Mouse (Mus musculus): ENCODE data around the gene Mthfsd. TPM values are rescaled to one million over a fixed set of nuclear protein-coding genes. Genes with fewer than 3 reads are reported as not detected.

Mthfsd gene
- polyA plus RNA-seq, 1 experiment from 2014 or later: 33.0 TPM

GRCm38 (mm10) chr8:121075936-121076335 lies 32.3 kb downstream of the Mthfsd start:
- no peak for TF ChIP-seq CTCF (IDR thresholded peaks at IDR 0.05; ENCODE audit: low read depth)
- TF ChIP-seq EP300 (optimal IDR thresholded peaks at IDR 0.05): no peak
- peaks cover 3% of the 10 kb centered on the region; the same call in 1 of the 2 replicates for H3K4me1 ChIP-seq (replicated peaks; ENCODE audit: control insufficient read depth, insufficient read depth)
- 12% methylated on average over 13 of the region's 13 CpGs for WGBS
- H3K9me3 ChIP-seq (ENCODE audit: control insufficient read depth, low read length): no peaks in the 10 kb centered on the region
- peak overlapping the region; percentile 21 for H3K4me3 ChIP-seq (ENCODE audit: low read depth, low read length)
- peak overlapping the region; percentile 64 for H3K4me2 ChIP-seq (replicated peaks; ENCODE audit: low read depth)
- H3K36me3 ChIP-seq (ENCODE audit: control insufficient read depth, insufficient read depth, low read length): no peaks in the 10 kb centered on the region
- ATAC-seq (ENCODE audit: low FRiP score, low TSS enrichment) (no peak), DNase-seq (ENCODE audit: low spot score) (peak; percentile 32)
- peaks cover 4% of the 10 kb centered on the region; the same call in 1 of the 2 replicates for H3K27me3 ChIP-seq (ENCODE audit: control insufficient read depth, insufficient read depth, low read length)
- H3K9ac ChIP-seq (ENCODE audit: low read length): peak overlapping the region; percentile 55; the same call in 1 of the 2 replicates
- H3K27ac ChIP-seq (replicated peaks): peak overlapping the region; percentile 83

GRCm38 (mm10) chr8:121074848-121075145 lies 33.4 kb downstream of the Mthfsd start:
- Histone ChIP-seq H3K27me3 (ENCODE audit: control insufficient read depth, insufficient read depth, low read length) (peaks cover 4% of the 10 kb centered on the region; the same call in 1 of the 2 replicates), H3K36me3 (ENCODE audit: control insufficient read depth, insufficient read depth, low read length) (no peaks in the 10 kb centered on the region), H3K4me1 (replicated peaks; ENCODE audit: control insufficient read depth, insufficient read depth) (peaks cover 3% of the 10 kb centered on the region; the same call in 1 of the 2 replicates), H3K9ac (ENCODE audit: low read length) (peak overlapping the region; percentile 76), H3K4me2 (replicated peaks; ENCODE audit: low read depth) (peak overlapping the region; percentile 64), H3K27ac (replicated peaks) (peak overlapping the region; percentile 89), H3K9me3 (ENCODE audit: control insufficient read depth, low read length) (no peaks in the 10 kb centered on the region), H3K4me3 (ENCODE audit: low read depth, low read length) (peak overlapping the region; percentile 41)
- DNase-seq (ENCODE audit: low spot score) (no peak), ATAC-seq (ENCODE audit: low FRiP score, low TSS enrichment) (no peak)
- TF ChIP-seq CTCF (IDR thresholded peaks at IDR 0.05; ENCODE audit: low read depth) (no peak), EP300 (optimal IDR thresholded peaks at IDR 0.05) (no peak)
- 6% methylated on average over 10 of the region's 10 CpGs for WGBS

- ATAC-seq (ENCODE audit: low FRiP score, low TSS enrichment): no peak
- H3K27me3 ChIP-seq (ENCODE audit: control insufficient read depth, insufficient read depth, low read length): peaks cover 4% of the 10 kb centered on the region; the same call in 1 of the 2 replicates
Observed at GRCm38 (mm10) chr8:121074108-121074847, 33.9 kb downstream of the Mthfsd start.

GRCm38 (mm10) chr8:121073174-121074107 lies 34.8 kb downstream of the Mthfsd start:
- Histone ChIP-seq H3K9me3 (ENCODE audit: control insufficient read depth, low read length) (no peaks in the 10 kb centered on the region), H3K36me3 (ENCODE audit: control insufficient read depth, insufficient read depth, low read length) (no peaks in the 10 kb centered on the region), H3K9ac (ENCODE audit: low read length) (peak overlapping the region; percentile 76), H3K27ac (replicated peaks) (peak overlapping the region; percentile 89), H3K4me1 (replicated peaks; ENCODE audit: control insufficient read depth, insufficient read depth) (peaks cover 3% of the 10 kb centered on the region; the same call in 1 of the 2 replicates), H3K4me2 (replicated peaks; ENCODE audit: low read depth) (peak overlapping the region; percentile 64), H3K4me3 (ENCODE audit: low read depth, low read length) (peak overlapping the region; percentile 41), H3K27me3 (ENCODE audit: control insufficient read depth, insufficient read depth, low read length) (peaks cover 4% of the 10 kb centered on the region; the same call in 1 of the 2 replicates)
- 3% methylated on average over 48 of the region's 48 CpGs for WGBS
- TF ChIP-seq EP300 (optimal IDR thresholded peaks at IDR 0.05) (no peak), CTCF (IDR thresholded peaks at IDR 0.05; ENCODE audit: low read depth) (no peak)
- ATAC-seq (ENCODE audit: low FRiP score, low TSS enrichment) (peak; percentile 25; the same call in 1 of the 2 replicates), DNase-seq (ENCODE audit: low spot score) (no peak)

More at GRCm38 (mm10) chr8:121074108-121074847, 33.9 kb downstream of the Mthfsd start:
- no peaks in the 10 kb centered on the region for H3K9me3 ChIP-seq (ENCODE audit: control insufficient read depth, low read length)
- peak overlapping the region; percentile 41 for H3K4me3 ChIP-seq (ENCODE audit: low read depth, low read length)
- 10% methylated on average over 15 of the region's 15 CpGs for WGBS
- H3K36me3 ChIP-seq (ENCODE audit: control insufficient read depth, insufficient read depth, low read length): no peaks in the 10 kb centered on the region
- H3K9ac ChIP-seq (ENCODE audit: low read length): peak overlapping the region; percentile 76
- no peak for DNase-seq (ENCODE audit: low spot score)
- no peak for TF ChIP-seq EP300 (optimal IDR thresholded peaks at IDR 0.05)
- no peak for TF ChIP-seq CTCF (IDR thresholded peaks at IDR 0.05; ENCODE audit: low read depth)
- H3K4me1 ChIP-seq (replicated peaks; ENCODE audit: control insufficient read depth, insufficient read depth): peaks cover 3% of the 10 kb centered on the region; the same call in 1 of the 2 replicates
- H3K4me2 ChIP-seq (replicated peaks; ENCODE audit: low read depth): peak overlapping the region; percentile 64
- H3K27ac ChIP-seq (replicated peaks): peak overlapping the region; percentile 89

- TF ChIP-seq CTCF (IDR thresholded peaks at IDR 0.05; ENCODE audit: low read depth): no peak
- no peak for TF ChIP-seq EP300 (optimal IDR thresholded peaks at IDR 0.05)
- peak overlapping the region; percentile 64 for H3K4me2 ChIP-seq (replicated peaks; ENCODE audit: low read depth)
- peak overlapping the region; percentile 76 for H3K9ac ChIP-seq (ENCODE audit: low read length)
- 29% methylated on average over 11 of the region's 11 CpGs for WGBS
- ATAC-seq (ENCODE audit: low FRiP score, low TSS enrichment): no peak
- H3K9me3 ChIP-seq (ENCODE audit: control insufficient read depth, low read length): no peaks in the 10 kb centered on the region
- no peak for DNase-seq (ENCODE audit: low spot score)
- peaks cover 4% of the 10 kb centered on the region; the same call in 1 of the 2 replicates for H3K27me3 ChIP-seq (ENCODE audit: control insufficient read depth, insufficient read depth, low read length)
- peak overlapping the region; percentile 41; the same call in 1 of the 2 replicates for H3K4me3 ChIP-seq (ENCODE audit: low read depth, low read length)
- H3K4me1 ChIP-seq (replicated peaks; ENCODE audit: control insufficient read depth, insufficient read depth): peaks cover 3% of the 10 kb centered on the region; the same call in 1 of the 2 replicates
- H3K27ac ChIP-seq (replicated peaks): peak overlapping the region; percentile 89
- no peaks in the 10 kb centered on the region for H3K36me3 ChIP-seq (ENCODE audit: control insufficient read depth, insufficient read depth, low read length)
Observed at GRCm38 (mm10) chr8:121072406-121073130, 35.6 kb downstream of the Mthfsd start.
